Mouse (Mus musculus) cortical plate, adult 2 months (tissue): Measurements from ENCODE around the gene St3gal5.

ENCODE experiments used
- CTCF ChIP-seq: fragments of 200-500 bp; IDR thresholded peaks from 2 replicates; pipeline ENCODE4 v1.5.1; 2011; ENCODE audit warnings: mild to moderate bottlenecking, control low read depth, low read length; ENCODE audit not compliant: insufficient read depth; ENCODE audit errors: extremely low read depth
- POLR2A ChIP-seq: fragments of 200-500 bp; IDR thresholded peaks from 2 replicates; pipeline ENCODE4 v1.6.1; 2011; ENCODE audit warnings: mild to moderate bottlenecking, low read length, control low read depth; ENCODE audit not compliant: insufficient read depth; ENCODE audit errors: extremely low read depth

DNA sequence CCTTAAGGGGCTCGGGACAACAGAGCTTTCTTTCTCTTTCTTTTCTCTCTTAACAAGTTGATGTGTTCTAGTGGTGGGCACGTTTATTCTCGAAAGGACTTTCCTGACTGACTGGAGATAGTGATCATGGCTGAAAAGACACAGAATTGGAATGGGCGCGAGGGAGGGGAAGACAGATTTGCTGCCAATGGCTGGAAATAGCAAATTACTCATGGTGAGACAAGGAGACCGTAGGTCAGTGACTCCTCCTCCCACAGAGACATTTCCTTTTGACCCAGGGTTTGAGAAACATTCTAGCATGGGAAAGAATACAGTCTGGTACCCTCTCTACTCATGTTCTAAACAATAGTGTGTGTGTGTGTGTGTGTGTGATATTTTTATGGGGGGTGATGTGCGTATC lies 46.6 kb upstream of the St3gal5 start:
- TF ChIP-seq CTCF (no peak), POLR2A (no peak)
